Mouse (Mus musculus) MEL (cell line): ENCODE results near the gene Myzap. TPM values are rescaled to one million over a fixed set of nuclear protein-coding genes. Genes with fewer than 3 reads are reported as not detected.

Source experiments
- DNase-seq: peaks from one replicate; pipeline ENCODE4 v3.0.0; 2011; ENCODE audit warnings: low read depth, low spot score
- H3K27ac ChIP-seq: 2 replicates; pipeline ENCODE4 v1.5.1; 2012; ENCODE audit warnings: low read depth, mild to moderate bottlenecking, control low read depth, low read length, moderate library complexity; ENCODE audit not compliant: control insufficient read depth
- H3K27me3 ChIP-seq, 2 experiments: fragments of 150-350 bp in 1 of 2; sonication (generic) in 1 of 2; 2 replicates each; pipeline ENCODE4 v1.6.1; 2012; ENCODE audit warnings: low read length in 2 of 2, mild to moderate bottlenecking in 2 of 2, improper control_type of control experiment in 1 of 2, moderate library complexity in 1 of 2; ENCODE audit not compliant: insufficient read depth in 2 of 2, control insufficient read depth in 1 of 2
- H3K36me3 ChIP-seq, 2 experiments: 2 replicates each; pipeline ENCODE4 v1.6.1; 2012 to 2014; ENCODE audit warnings: low read length in 2 of 2, improper control_type of control experiment in 1 of 2, inconsistent platforms in 1 of 2, mild to moderate bottlenecking in 1 of 2; ENCODE audit not compliant: insufficient read depth in 2 of 2, control insufficient read depth in 1 of 2
- H3K4me1 ChIP-seq, 2 experiments: fragments of 150-350 bp in 1 of 2; sonication (generic) in 1 of 2; 2 replicates each; pipeline ENCODE4 v1.6.1; 2012; ENCODE audit warnings: low read length in 2 of 2, improper control_type of control experiment in 1 of 2, mild to moderate bottlenecking in 1 of 2; ENCODE audit not compliant: insufficient read depth in 2 of 2, control insufficient read depth in 1 of 2
- H3K4me3 ChIP-seq, 2 experiments: fragments of 150-350 bp in 1 of 2; sonication (generic) in 1 of 2; 2 replicates each; pipeline ENCODE4 v1.5.1; 2012; ENCODE audit warnings: low read depth in 2 of 2, low read length in 2 of 2, mild to moderate bottlenecking in 2 of 2, moderate library complexity in 2 of 2, control low read depth in 1 of 2, improper control_type of control experiment in 1 of 2; ENCODE audit not compliant: control insufficient read depth in 1 of 2, insufficient read depth in 1 of 2
- H3K79me2 ChIP-seq: 2 replicates; pipeline ENCODE4 v1.6.1; 2012; ENCODE audit warnings: mild to moderate bottlenecking, low read length, moderate library complexity; ENCODE audit not compliant: control insufficient read depth, poor library complexity, insufficient read depth
- H3K9ac ChIP-seq: 2 replicates; pipeline ENCODE4 v1.6.1; 2012; ENCODE audit warnings: low read depth, mild to moderate bottlenecking, control low read depth, low read length, moderate library complexity; ENCODE audit not compliant: control insufficient read depth, poor library complexity, severe bottlenecking
- H3K9me3 ChIP-seq: fragments of 150-350 bp; sonication (generic); replicated peaks from 2 replicates; pipeline ENCODE4 v1.6.1; 2012; ENCODE audit warnings: mild to moderate bottlenecking, low read length, improper control_type of control experiment, moderate library complexity; ENCODE audit not compliant: insufficient read depth
- CHD1 ChIP-seq: IDR thresholded peaks from 2 replicates; pipeline ENCODE4 v1.6.1; 2012; ENCODE audit warnings: low read depth, mild to moderate bottlenecking, inconsistent platforms, low read length, improper control_type of control experiment
- CTCF ChIP-seq, 3 experiments: IDR thresholded peaks in 2 of 3; conservative IDR thresholded peaks in 1 of 3; 2 replicates each; pipeline ENCODE4 v1.5.1; 2011 to 2012; ENCODE audit warnings: low read length in 3 of 3, low read depth in 2 of 3, mild to moderate bottlenecking in 2 of 3, improper control_type of control experiment in 1 of 3, inconsistent platforms in 1 of 3, mixed read lengths in 1 of 3, moderate library complexity in 1 of 3; ENCODE audit not compliant: control insufficient read depth in 1 of 3, insufficient read depth in 1 of 3, poor library complexity in 1 of 3, severe bottlenecking in 1 of 3
- E2F4 ChIP-seq: IDR thresholded peaks from 2 replicates; pipeline ENCODE4 v1.6.1; 2011; ENCODE audit warnings: low read depth, low read length, improper control_type of control experiment, borderline replicate concordance
- EP300 ChIP-seq, 2 experiments: IDR thresholded peaks; 2 replicates each; pipeline ENCODE4 v1.6.1; 2011; ENCODE audit warnings: improper control_type of control experiment in 2 of 2, low read length in 2 of 2, low read depth in 1 of 2, mild to moderate bottlenecking in 1 of 2
- GABPA ChIP-seq: IDR thresholded peaks from 2 replicates; pipeline ENCODE4 v1.6.1; 2012; ENCODE audit warnings: low read depth, mild to moderate bottlenecking, inconsistent platforms, low read length, improper control_type of control experiment, moderate library complexity
- HCFC1 ChIP-seq: IDR thresholded peaks from 2 replicates; pipeline ENCODE4 v1.6.1; 2012; ENCODE audit warnings: low read depth, mild to moderate bottlenecking, inconsistent platforms, low read length, improper control_type of control experiment, moderate library complexity
- JUND ChIP-seq: IDR thresholded peaks from 2 replicates; pipeline ENCODE4 v1.6.1; 2011; ENCODE audit warnings: low read depth, mild to moderate bottlenecking, improper control_type of control experiment, low read length
- KAT2A ChIP-seq: conservative IDR thresholded peaks from 2 replicates; pipeline ENCODE4 v1.6.1; 2012; ENCODE audit warnings: low read depth, low read length, improper control_type of control experiment, inconsistent platforms
- MAFK ChIP-seq: IDR thresholded peaks from 2 replicates; pipeline ENCODE4 v1.6.1; 2011; ENCODE audit warnings: low read depth, mild to moderate bottlenecking, low read length, improper control_type of control experiment, borderline replicate concordance
- MEF2A ChIP-seq: IDR thresholded peaks from 2 replicates; pipeline ENCODE4 v1.6.1; 2014; ENCODE audit warnings: low read depth, mild to moderate bottlenecking, inconsistent platforms, low read length, improper control_type of control experiment; ENCODE audit not compliant: poor library complexity, insufficient replicate concordance, severe bottlenecking; ENCODE audit errors: extremely low read depth
- NELFE ChIP-seq: IDR thresholded peaks from 2 replicates; pipeline ENCODE4 v1.6.1; 2011; ENCODE audit warnings: low read depth, low read length, improper control_type of control experiment
- NRF1 ChIP-seq: IDR thresholded peaks from 2 replicates; pipeline ENCODE4 v1.6.1; 2014; ENCODE audit warnings: low read depth, mild to moderate bottlenecking, inconsistent platforms, low read length, improper control_type of control experiment, moderate library complexity; ENCODE audit not compliant: poor library complexity, insufficient read depth, severe bottlenecking
- POLR2A ChIP-seq, 2 experiments: IDR thresholded peaks; 2 replicates each; pipeline ENCODE4 v1.6.1; 2011 to 2012; ENCODE audit warnings: low read length in 2 of 2, mild to moderate bottlenecking in 2 of 2, control low read depth in 1 of 2, improper control_type of control experiment in 1 of 2, low read depth in 1 of 2, moderate library complexity in 1 of 2; ENCODE audit not compliant: control insufficient read depth in 1 of 2, insufficient read depth in 1 of 2, poor library complexity in 1 of 2
- RAD21 ChIP-seq: IDR thresholded peaks from 2 replicates; pipeline ENCODE4 v1.6.1; 2011; ENCODE audit warnings: mild to moderate bottlenecking, low read depth, low read length, improper control_type of control experiment
- RCOR1 ChIP-seq: IDR thresholded peaks from 2 replicates; pipeline ENCODE4 v1.6.1; 2012; ENCODE audit warnings: low read depth, mild to moderate bottlenecking, inconsistent platforms, low read length, improper control_type of control experiment
- SIN3A ChIP-seq: IDR thresholded peaks from 2 replicates; pipeline ENCODE4 v1.6.1; 2012; ENCODE audit warnings: low read length, improper control_type of control experiment, inconsistent platforms
- TCF12 ChIP-seq: IDR thresholded peaks from 2 replicates; pipeline ENCODE4 v1.6.1; 2014; ENCODE audit warnings: low read depth, mild to moderate bottlenecking, inconsistent platforms, low read length, improper control_type of control experiment, moderate library complexity
- USF1 ChIP-seq: IDR thresholded peaks from 2 replicates; pipeline ENCODE4 v1.6.1; 2014; ENCODE audit warnings: low read depth, mild to moderate bottlenecking, inconsistent platforms, low read length, improper control_type of control experiment, moderate library complexity
- ZC3H11A ChIP-seq: IDR thresholded peaks from 2 replicates; pipeline ENCODE4 v1.6.1; 2012; ENCODE audit warnings: low read depth, mild to moderate bottlenecking, inconsistent platforms, low read length, improper control_type of control experiment
- ZKSCAN1 ChIP-seq: IDR thresholded peaks from 2 replicates; pipeline ENCODE4 v1.6.1; 2012; ENCODE audit warnings: low read depth, mild to moderate bottlenecking, inconsistent platforms, low read length, improper control_type of control experiment, moderate library complexity
- polyA plus RNA-seq, 2 experiments: library from polyadenylated mRNA; stranded (reverse) in 1 of 2; unstranded in 1 of 2; fragments of >175 nt in 1 of 2; fragments of >200 nt in 1 of 2; gene quantifications; 2 replicates each; pipeline versions ENCODE4 v1.2.1 to v1.2.4; 2012; ENCODE audit warnings: low replicate concordance in 2 of 2, low read depth in 1 of 2; ENCODE audit not compliant: insufficient read length in 2 of 2, insufficient read depth in 1 of 2, missing spikeins in 1 of 2
- total RNA-seq: library from RNA; depleted of rRNA; stranded (reverse); fragments of 300-350 nt; gene quantifications from 2 replicates; pipeline ENCODE4 v1.2.3, GENCODE M21; 2012

Myzap gene
- total and polyA plus RNA-seq, 3 experiments: 0.06 TPM; not detected in 2

DNA sequence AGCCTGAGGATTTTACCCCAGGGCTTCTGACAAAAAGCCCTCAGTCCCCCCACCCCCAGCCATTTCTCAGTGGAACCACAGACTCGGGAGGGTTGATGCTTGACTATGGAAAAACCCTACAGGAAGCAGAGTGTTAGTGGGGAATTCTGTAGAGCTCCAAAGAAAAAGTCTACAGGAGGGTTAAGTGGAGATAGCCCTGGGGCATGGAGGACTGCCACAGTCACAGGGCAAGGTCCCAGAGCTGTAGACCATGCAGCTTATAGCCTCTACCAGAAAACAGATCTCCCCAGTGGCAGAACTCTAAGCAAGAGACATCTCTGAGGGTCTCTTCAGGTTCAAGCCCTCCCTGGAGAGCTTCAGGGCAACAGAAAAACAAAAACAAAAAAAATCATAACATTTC lies 43.5 kb upstream of the Myzap start:
- H3K9ac ChIP-seq: no peak overlapping the region
- H3K9me3 ChIP-seq: no peaks in the 10 kb centered on the region
- no peak overlapping the region for H3K4me3 ChIP-seq
- peaks cover 3 to 6% of the 10 kb centered on the region in 2 experiments for H3K27me3 ChIP-seq
- H3K27ac ChIP-seq: no peak overlapping the region
- DNase-seq: no peak
- no peaks in the 10 kb centered on the region for H3K79me2 ChIP-seq
- H3K4me1 ChIP-seq: no peaks in the 10 kb centered on the region
- no peak for TF ChIP-seq ZKSCAN1
- TF ChIP-seq GABPA: no peak
- TF ChIP-seq ZC3H11A: no peak
- no peaks in the 10 kb centered on the region for H3K36me3 ChIP-seq

DNA sequence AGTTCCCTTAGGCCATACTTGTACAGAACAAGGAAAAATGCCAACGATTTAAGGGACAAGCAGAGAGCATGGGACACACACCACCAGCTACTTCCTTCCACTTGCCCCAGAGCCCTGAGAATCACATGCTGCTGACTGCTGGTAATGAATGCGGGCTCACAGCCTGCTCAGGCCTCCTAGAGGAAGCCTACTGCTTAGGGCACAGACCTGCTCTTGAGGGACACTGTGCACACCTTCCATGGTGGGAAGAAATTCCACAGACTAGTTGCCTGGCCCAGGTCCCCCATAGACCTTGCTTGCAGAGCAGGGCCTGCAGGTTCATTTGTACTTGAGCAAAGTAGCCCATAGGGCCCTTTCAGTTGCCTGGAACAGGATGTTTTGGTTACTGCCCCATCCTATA lies 42.8 kb upstream of the Myzap start:
- peaks cover 3 to 6% of the 10 kb centered on the region in 2 experiments for H3K27me3 ChIP-seq
- H3K27ac ChIP-seq: no peak overlapping the region
- H3K79me2 ChIP-seq: no peaks in the 10 kb centered on the region
- no peak for TF ChIP-seq USF1
- no peak for TF ChIP-seq RAD21
- TF ChIP-seq POLR2A (IDR thresholded peaks at IDR 0.05; ENCODE audit: control insufficient read depth in 1 of 2, insufficient read depth in 1 of 2, low read depth in 1 of 2, low read length in 2 of 2, poor library complexity in 1 of 2): no peak
- no peak for TF ChIP-seq RCOR1
- TF ChIP-seq NELFE: no peak
- no peak for TF ChIP-seq E2F4
- no peak for TF ChIP-seq ZC3H11A
- no peak for TF ChIP-seq CTCF (IDR thresholded peaks at IDR 0.05 in 2 of 3, conservative IDR thresholded peaks at IDR 0.05 in 1 of 3; ENCODE audit: control insufficient read depth in 1 of 3, insufficient read depth in 1 of 3, low read depth in 2 of 3, low read length in 3 of 3, poor library complexity in 1 of 3, severe bottlenecking in 1 of 3)
- TF ChIP-seq MEF2A: no peak
- no peak for TF ChIP-seq SIN3A
- no peak for TF ChIP-seq ZKSCAN1
- TF ChIP-seq MAFK: no peak
- TF ChIP-seq JUND: no peak
- TF ChIP-seq KAT2A: no peak
- no peak for TF ChIP-seq NRF1
- no peak for TF ChIP-seq HCFC1
- TF ChIP-seq GABPA: no peak
- TF ChIP-seq TCF12: no peak
- TF ChIP-seq EP300 (IDR thresholded peaks at IDR 0.05; ENCODE audit: low read depth in 1 of 2, low read length in 2 of 2): no peak
- no peak for TF ChIP-seq CHD1
- TF ChIP-seq, all 39 proteins: peak for 0
- Histone ChIP-seq H3K9ac (no peak overlapping the region), H3K4me1 (no peaks in the 10 kb centered on the region), H3K4me3 (no peak overlapping the region), H3K36me3 (no peaks in the 10 kb centered on the region), H3K9me3 (no peaks in the 10 kb centered on the region)
- DNase-seq: no peak
